Mouse (Mus musculus) hematopoietic stem cell, adult 5-6 weeks (primary cell): ENCODE measurements at regions not wholly inside any gene's neighbourhood (a gene's known extent, or its start where the extent isn't known, plus 50 kb on each side); places are given as distances from the start of the nearest gene placed in this dataset.

Experiments used
- ATAC-seq, 2 experiments: fragments of 125-278 bp in 1 of 2; replicated peaks in 1 of 2; 2 replicates each; pipeline ENCODE4 v1.8.0; 2016 to 2017; ENCODE audit warnings: inconsistent platforms in 2 of 2, mild to moderate bottlenecking in 2 of 2, moderate number of reproducible peaks in 2 of 2, low read depth in 1 of 2, moderate TSS enrichment in 1 of 2; ENCODE audit not compliant: low FRiP score in 2 of 2, poor library complexity in 2 of 2, severe bottlenecking in 2 of 2, insufficient read depth in 1 of 2, low TSS enrichment in 1 of 2

GRCm38 (mm10) chr16:49965528-49966250, 165.4 kb downstream of the Cd47 start:
- ATAC-seq = peak in 1 of 2 experiments; percentile 27; a peak in 1 of 4 replicates

GRCm38 (mm10) chr16:49966251-49966588, 165.9 kb downstream of the Cd47 start:
- no peak for ATAC-seq

- no peak for ATAC-seq
Observed at GRCm38 (mm10) chr16:49967110-49967509, 166.8 kb downstream of the Cd47 start.

- ATAC-seq = no peak
Observed at GRCm38 (mm10) chr16:49968291-49968870, 168.0 kb downstream of the Cd47 start.

GRCm38 (mm10) chr16:49969035-49969434, 168.7 kb downstream of the Cd47 start:
- no peak for ATAC-seq

GRCm38 (mm10) chr16:49969693-49970296, 169.5 kb downstream of the Cd47 start:
- ATAC-seq = no peak

GRCm38 (mm10) chr16:49970297-49970804, 170.0 kb downstream of the Cd47 start:
- no peak for ATAC-seq

GRCm38 (mm10) chr16:49971141-49971555, 170.8 kb downstream of the Cd47 start:
- no peak for ATAC-seq

GRCm38 (mm10) chr16:49977276-49977675, 176.9 kb downstream of the Cd47 start:
- no peak for ATAC-seq

- ATAC-seq = no peak
Observed at GRCm38 (mm10) chr16:49979426-49979940, 179.2 kb downstream of the Cd47 start.

- no peak; a peak in 1 of 4 replicates for ATAC-seq
Observed at GRCm38 (mm10) chr16:49980178-49980646, 179.9 kb downstream of the Cd47 start.

GRCm38 (mm10) chr16:49982180-49982579, 181.8 kb downstream of the Cd47 start:
- ATAC-seq = peak; percentile 68 to 76

- no peak for ATAC-seq
Observed at GRCm38 (mm10) chr16:49985082-49986076, 185.0 kb downstream of the Cd47 start.

- peak; percentile 86 to 91 for ATAC-seq
Observed at GRCm38 (mm10) chr16:49986954-49987353, 186.6 kb downstream of the Cd47 start.

GRCm38 (mm10) chr16:49995822-49996221, 195.5 kb downstream of the Cd47 start:
- no peak for ATAC-seq

- ATAC-seq = no peak
Observed at GRCm38 (mm10) chr16:49996593-49996992, 196.3 kb downstream of the Cd47 start.

- no peak for ATAC-seq
Observed at GRCm38 (mm10) chr16:49997040-49997439, 196.7 kb downstream of the Cd47 start.
